Mouse (Mus musculus): Measurements from ENCODE around the gene Ubc.

The Ubc gene

DNA sequence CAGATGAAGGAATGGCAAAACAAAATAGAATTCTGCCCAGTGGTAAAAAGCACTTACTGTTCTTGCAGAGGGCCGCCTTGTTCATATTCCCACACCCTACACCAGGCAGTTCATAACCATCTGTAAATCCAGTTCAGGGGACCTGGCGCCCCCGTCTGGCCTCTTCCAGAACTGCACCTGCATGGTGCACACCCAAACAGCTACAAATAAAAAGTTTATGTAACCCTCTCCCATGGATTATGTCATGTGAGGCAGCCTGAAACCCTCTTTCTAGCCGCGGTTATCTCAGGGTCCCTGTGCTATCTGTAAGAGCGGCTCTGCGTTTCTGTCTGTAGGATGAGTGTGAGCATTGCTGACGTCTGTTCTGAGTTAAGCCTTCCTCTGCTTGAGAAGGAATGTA, 41.5 kb downstream of the Ubc start:
- no peak for DNase-seq (ENCODE audit: low read depth, low spot score)

DNA sequence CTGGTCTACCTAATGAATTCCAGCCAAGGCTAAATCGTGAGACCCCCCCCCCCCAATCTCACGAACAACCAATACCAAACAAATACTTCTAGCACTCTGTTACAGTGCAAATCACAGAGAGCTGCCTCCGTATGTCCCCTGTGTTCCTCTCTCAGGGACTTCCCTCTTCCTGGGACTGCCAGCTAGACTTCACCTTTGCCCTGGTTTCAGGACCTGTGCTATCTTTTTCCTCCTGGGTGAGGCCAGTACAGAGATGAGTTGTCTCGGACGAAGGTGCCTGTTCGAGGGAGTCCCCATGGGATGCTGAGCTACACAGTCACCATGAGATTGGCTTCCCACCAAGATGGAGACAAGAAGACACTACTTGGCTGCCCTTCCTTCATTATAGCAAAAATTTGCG, 41.9 kb downstream of the Ubc start:
- DNase-seq (ENCODE audit: low read depth, low spot score): no peak

DNA sequence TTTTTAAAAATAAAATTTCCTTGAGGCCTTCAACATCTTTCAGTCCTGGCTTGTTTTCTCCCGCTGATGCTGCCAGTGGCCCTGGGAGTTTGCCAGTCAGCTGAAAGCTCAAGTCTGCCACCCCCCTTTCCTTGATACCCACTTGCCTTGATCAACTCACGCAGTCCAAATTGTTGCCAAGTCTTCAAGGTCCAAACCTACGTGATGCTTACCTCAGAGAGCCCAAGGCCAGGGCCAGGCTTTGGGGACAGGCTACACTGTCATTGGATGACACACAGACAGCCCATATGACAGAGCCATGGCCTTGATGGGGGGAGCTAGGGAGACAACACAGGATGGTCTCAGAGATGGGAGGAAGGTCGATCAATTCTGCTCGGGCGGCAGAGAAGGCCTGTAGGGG, 45.7 kb downstream of the Ubc start:
- no peak for DNase-seq (ENCODE audit: low read depth, low spot score)

DNA sequence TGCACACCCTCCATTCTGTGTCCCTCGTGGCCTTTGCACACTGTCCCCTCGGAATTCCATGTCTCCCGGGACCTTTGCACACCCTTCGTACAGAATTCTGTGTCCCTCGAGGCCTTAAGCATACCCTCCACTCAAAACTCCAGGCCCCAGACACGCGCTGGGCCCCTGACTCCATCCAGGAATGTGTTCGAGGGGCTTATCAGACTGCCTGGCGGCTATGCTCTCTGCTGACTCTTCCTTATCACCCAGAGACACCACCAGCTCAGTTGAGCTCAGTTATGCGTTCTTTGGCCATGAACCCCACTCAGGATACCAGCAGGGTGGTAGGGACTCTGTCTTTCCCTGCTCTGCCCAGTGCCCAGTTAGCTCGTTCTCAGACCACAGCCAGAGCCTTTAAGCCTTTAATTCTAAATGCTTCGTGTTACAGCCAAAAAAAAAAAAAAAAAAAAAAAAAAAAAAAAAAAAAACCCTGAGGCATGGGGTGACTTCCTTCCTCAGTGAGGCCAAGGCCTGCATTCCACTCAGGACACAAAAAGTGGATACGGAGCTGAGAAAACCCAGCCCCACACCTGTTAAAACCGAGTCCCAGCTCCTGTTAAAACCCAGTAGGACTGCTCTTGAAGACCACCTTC, 48.4 kb downstream of the Ubc start:
- DNase-seq (ENCODE audit: low read depth, low spot score): no peak

DNA sequence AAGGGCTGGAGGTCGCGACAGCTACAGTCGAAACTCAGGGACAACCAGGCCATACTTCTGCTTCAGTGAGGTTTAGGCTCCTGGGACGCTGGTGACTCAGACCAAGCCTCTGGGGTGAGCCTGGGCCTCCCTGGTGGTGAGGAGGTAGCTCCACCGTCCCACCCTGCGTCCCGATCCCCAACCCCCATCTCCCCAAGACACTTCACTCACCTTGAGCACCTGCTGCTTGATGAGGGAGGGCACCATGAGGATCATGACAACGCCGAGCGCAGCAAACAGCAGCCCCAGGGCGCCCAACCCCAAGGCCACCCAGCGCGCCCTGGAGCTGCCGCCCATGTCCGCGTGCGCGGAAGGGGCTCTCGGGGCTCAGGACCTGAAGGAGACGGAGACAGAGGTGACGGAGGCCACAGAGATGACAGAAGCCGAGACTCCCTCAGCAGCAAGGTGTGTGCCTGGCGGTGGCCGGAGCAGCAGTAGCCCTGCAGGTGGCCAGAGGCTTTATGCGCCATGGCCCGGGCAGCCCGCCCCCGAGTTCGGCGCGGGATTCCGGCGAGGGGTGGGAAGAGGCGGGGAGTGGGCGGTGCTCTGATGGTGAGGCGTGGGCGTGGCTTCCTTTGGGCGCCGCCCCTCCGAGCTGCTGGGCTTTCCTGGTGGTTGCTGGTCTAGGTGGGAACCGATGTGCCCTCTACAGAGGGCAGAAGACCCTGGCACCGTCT, 49.3 kb downstream of the Ubc start, which contains the start of gene Scarb1:
Gene Scarb1, minus strand, starts transcription at position 548 of the 716 bp plus-strand sequence.
- no peak for DNase-seq (ENCODE audit: low read depth, low spot score)

DNA sequence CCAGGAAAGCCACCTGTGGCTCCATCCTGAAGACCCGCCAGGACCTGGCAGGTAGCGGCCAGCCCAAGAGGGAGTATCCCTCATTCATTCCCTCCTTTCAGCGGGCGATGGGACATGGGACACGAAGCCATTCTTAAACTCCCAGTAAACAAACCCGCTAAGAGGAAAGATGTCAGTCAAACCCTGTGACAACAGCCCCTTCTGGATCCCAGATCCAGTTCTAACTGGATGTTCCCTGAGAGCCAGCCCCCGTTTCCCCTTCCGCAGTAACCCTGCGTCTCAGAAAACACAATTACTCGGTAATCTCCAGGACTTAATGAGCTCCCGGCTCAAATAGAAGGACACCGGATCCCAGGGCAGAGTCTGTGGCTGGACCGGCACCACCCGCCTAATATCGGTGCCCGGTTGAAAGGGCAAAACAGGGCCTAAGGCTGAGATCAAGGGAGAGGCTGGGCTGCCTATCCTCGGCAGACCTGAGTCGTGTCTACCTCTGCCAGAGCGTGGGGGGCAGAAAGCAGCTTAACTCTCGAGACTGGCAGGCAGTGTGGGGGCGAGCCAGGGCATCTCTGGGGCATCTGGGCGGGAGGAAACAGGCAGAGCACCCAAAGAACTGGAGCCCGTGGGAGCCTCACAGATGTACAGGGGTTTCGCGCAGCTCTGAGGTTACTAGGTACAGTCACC, 50.0 kb downstream of the Ubc start:
- DNase-seq (ENCODE audit: low read depth, low spot score): no peak

DNA sequence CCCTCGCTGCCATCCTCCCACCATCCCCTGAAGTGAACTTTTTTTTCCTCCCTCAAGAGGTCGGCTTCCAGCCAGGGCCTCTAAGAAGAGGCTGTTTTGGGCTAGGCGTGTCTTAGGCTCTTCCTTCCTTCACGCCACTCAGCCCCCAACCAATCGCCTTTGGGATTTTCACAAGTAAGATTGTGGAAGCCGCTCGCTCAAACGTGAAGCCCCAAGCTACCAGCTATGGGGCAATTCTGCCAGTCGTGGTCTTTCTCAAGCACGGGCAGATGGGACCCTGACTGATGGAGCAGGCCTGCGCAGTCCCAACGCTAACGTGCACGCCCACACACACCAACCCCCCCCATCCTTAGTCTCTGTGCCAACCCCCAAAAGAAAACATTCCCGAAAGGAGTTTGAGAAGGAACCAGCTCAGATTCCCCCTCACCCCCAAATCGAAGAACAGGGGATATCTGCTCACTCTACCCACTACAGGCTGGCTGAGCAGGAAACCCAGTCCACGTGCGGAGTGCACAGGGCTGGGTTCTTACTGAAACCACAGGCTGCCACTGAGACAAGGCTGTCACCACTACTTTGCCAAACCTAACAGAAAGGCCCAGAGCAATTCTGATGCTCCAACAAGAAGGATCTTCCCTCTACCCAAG, 50.8 kb downstream of the Ubc start:
- DNase-seq (ENCODE audit: low read depth, low spot score): no peak

DNA sequence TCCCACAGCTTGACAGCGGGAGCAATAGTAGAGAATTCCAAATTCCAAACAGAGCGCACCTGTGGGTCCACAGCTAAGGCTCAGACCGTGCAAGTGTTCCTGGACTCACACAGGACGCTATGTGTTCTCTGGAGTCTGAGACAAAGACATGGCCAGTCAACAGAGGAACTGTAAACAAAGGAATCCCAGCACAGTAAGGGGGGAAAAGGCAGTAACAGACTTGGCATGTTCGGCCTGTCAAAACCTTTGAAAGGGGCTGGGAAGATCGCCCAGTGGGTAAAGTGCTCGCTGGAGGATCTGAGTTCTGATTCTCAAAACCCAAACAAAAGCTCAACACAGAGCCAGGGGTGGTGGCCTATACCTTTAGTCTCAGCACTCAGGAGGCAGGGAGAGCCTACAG, 52.5 kb downstream of the Ubc start:
- no peak for DNase-seq (ENCODE audit: low read depth, low spot score)

DNA sequence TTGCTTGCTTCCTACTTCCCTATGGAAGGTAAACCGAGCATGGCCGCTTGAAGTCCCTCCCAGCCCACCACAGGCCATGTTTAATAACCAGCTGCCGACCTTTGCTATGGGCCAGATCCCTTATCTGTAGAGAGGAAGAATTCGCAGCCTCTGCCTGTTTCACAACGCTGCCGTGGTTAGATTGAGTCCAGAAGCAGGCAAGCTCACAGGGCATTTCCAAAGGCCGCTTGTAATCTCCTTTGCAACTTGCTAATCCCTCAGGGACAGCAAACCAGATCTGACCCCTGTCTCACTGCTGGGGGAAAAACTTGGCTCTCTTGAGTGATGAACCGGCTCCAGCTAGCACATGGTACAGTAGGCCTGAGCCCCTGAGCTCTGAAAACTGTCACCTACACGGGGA, 53.0 kb downstream of the Ubc start:
- DNase-seq (ENCODE audit: low read depth, low spot score): no peak

All from telencephalon, adult 2 months (tissue).